Mouse (Mus musculus) hindbrain, postnatal 0 days (tissue): Measurements from ENCODE around the gene Usp54. TPM values are rescaled to one million over a fixed set of nuclear protein-coding genes. Genes with fewer than 3 reads are reported as not detected.

Experiments
- ATAC-seq: fragments of 200-750 bp; cut with Nextera tagmentation; 2 replicates; pipeline ENCODE4 v1.8.0; 2017; ENCODE audit warnings: mild to moderate bottlenecking, moderate TSS enrichment, moderate library complexity
- DNase-seq: peaks from one replicate; pipeline ENCODE4 v3.0.0-alpha.2; 2015; ENCODE audit warnings: low spot score
- H3K27ac ChIP-seq: fragments of 300-500 bp; sonication (generic); 2 replicates; pipeline ENCODE4 v1.5.1; 2014; ENCODE audit warnings: mild to moderate bottlenecking
- H3K27me3 ChIP-seq: fragments of 300-500 bp; sonication (generic); 2 replicates; pipeline ENCODE4 v1.6.1; 2014; ENCODE audit warnings: low read length, mixed read lengths; ENCODE audit not compliant: insufficient read depth
- H3K36me3 ChIP-seq: fragments of 300-500 bp; sonication (generic); 2 replicates; pipeline ENCODE4 v1.6.1; 2014; ENCODE audit warnings: low read length, mixed read lengths; ENCODE audit not compliant: insufficient read depth
- H3K4me1 ChIP-seq: fragments of 300-500 bp; sonication (generic); 2 replicates; pipeline ENCODE4 v1.6.1; 2014; ENCODE audit warnings: antibody characterized with exemption, low read length, mixed read lengths; ENCODE audit not compliant: insufficient read depth
- H3K4me2 ChIP-seq: fragments of 300-500 bp; sonication (generic); 2 replicates; pipeline ENCODE4 v1.6.1; 2014; ENCODE audit warnings: low read depth, mild to moderate bottlenecking, low read length, moderate library complexity, mixed read lengths
- H3K4me3 ChIP-seq: fragments of 300-500 bp; sonication (generic); 2 replicates; pipeline ENCODE4 v1.5.1; 2014; ENCODE audit warnings: low read length
- H3K9ac ChIP-seq: fragments of 300-500 bp; sonication (generic); replicated peaks from 2 replicates; pipeline ENCODE4 v1.6.1; 2014; ENCODE audit warnings: mild to moderate bottlenecking, low read length, moderate library complexity, mixed read lengths
- H3K9me3 ChIP-seq: fragments of 300-500 bp; sonication (generic); 2 replicates; pipeline ENCODE4 v1.6.1; 2016; ENCODE audit warnings: low read length, mixed read lengths
- CTCF ChIP-seq: IDR thresholded peaks from 2 replicates; pipeline ENCODE4 v1.5.1; 2016; ENCODE audit warnings: antibody characterized with exemption, control low read depth, low read depth
- WGBS: fragments of 180-500 bp; shearing (Covaris S2); extraction: QIAGEN DNeasy Blood & Tissue Kit; methylation state at CpG from one replicate; pipeline ENCODE4 v1.1.7; 2014; 5-methylcytosine and 5-hydroxymethylcytosine counted together
- polyA plus RNA-seq: library from polyadenylated mRNA; unstranded; fragments of >200 nt; fragmentation: Nextera tagmentation; extraction: Ambion mirVana; gene quantifications from 2 replicates; pipeline ENCODE4 v1.2.1, GENCODE M21; 2015
- total RNA-seq: library from RNA; depleted of rRNA; stranded (reverse); fragments of >200 nt; gene quantifications from 2 replicates; pipeline ENCODE4 v1.2.3, GENCODE M21; 2014; rRNA removed

Gene Usp54
- 27.5 and 30.2 TPM in 2 replicates for total RNA-seq
- polyA plus RNA-seq = 5.8 and 5.9 TPM in 2 replicates

DNA sequence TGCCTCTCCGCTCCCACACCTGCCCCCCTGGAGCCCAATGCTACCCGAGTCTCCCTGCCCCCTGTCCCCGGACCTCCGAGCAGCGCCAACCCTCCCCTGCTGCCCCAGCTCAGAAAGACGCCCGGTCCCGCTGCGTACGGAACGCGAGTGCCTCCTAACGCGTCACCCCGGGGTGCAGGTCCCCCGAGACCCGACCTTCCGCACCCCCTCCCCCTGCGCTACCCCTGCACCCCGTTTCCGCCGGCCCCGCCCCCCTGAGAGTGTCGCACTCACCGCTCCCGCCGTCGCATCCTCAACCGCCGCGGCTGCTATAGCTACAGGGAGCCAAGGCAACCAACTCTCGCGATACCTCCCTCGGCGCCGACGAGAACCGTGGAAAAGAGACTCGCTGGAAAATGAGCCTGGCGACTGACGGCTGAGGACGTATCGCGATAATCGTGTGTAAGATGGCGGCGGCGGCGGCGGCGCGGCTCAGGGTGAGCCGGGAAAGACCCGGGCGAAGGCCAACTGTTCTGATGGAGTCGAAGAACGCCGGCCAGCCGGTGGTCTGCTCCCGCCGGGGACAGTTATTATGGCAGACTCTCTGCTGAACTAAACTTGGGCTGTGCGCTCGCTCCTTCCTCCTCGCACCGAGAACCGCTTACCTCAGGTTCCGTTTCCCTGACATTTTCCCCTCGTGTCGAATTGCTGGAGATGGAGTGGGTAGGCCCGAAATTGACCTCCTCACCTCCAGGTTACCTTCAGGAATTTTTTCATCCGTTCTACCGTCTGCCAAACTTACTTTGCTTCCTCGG lies at the start of gene Usp54:
Gene Usp54 (minus strand): TSS at position 420 of the 794 bp plus-strand sequence.
- ATAC-seq = peak; percentile 97
- no peaks in the 10 kb centered on the region for H3K9me3 ChIP-seq
- no peaks in the 10 kb centered on the region for H3K4me1 ChIP-seq
- WGBS = under 1% methylated on average over 71 of the region's 73 CpGs
- DNase-seq = peak; percentile 98
- no peaks in the 10 kb centered on the region for H3K36me3 ChIP-seq
- peak within 1 kb of the TSS; percentile 95 for H3K27ac ChIP-seq
- H3K27me3 ChIP-seq = no peaks in the 10 kb centered on the region
- peak within 1 kb of the TSS; percentile 87 for H3K9ac ChIP-seq
- no peak for TF ChIP-seq CTCF
- peak within 1 kb of the TSS; percentile 87 for H3K4me3 ChIP-seq
- H3K4me2 ChIP-seq = peak within 1 kb of the TSS; percentile 86

DNA sequence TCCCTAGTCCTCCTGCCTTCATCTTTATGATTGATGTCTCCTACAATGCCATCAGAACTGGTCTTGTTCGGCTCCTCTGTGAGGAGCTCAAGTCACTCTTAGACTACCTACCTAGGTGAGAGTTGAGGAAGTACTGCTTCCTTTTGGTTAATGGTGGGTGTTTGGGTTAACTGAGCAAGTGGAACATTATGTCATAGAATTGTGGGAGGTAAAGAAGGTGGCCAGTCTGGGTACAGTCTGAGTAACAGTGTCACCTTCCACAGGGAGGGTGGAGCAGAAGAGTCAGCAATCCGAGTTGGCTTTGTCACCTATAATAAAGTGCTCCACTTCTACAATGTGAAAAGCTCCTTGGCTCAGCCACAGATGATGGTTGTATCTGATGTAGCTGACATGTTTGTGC lies 48.1 kb upstream of the Usp54 start:
- Histone ChIP-seq H3K4me1 (no peaks in the 10 kb centered on the region), H3K27ac (no peak overlapping the region), H3K36me3 (peaks cover 85% of the 10 kb centered on the region), H3K4me2 (no peak overlapping the region), H3K9me3 (no peaks in the 10 kb centered on the region), H3K27me3 (no peaks in the 10 kb centered on the region), H3K4me3 (no peak overlapping the region), H3K9ac (no peak overlapping the region)
- DNase-seq (no peak), ATAC-seq (no peak)
- WGBS = 95% methylated on average over 2 of the region's 2 CpGs
- no peak for TF ChIP-seq CTCF

DNA sequence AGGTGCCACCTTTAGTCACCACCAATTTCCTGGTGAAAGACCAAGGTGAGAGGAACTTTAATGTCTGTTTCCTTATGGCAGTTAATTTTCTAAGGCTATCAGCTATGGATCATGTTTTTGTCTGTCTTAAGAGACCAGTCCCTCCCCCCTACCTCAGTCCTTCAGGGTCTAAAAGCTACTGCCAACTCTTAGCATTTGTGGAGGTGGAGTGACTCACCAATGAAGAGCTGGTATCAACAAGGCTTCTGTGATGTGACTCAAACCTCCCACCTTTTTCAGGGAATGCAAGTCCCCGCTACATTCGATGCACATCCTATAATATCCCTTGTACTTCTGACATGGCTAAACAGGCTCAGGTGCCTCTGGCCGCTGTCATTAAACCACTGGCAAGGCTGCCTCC lies 45.7 kb upstream of the Usp54 start:
- no peaks in the 10 kb centered on the region for H3K4me1 ChIP-seq
- peaks cover 82% of the 10 kb centered on the region for H3K36me3 ChIP-seq
- no peak for DNase-seq
- no peak overlapping the region for H3K4me3 ChIP-seq
- 98% methylated on average over 3 of the region's 3 CpGs for WGBS
- H3K9me3 ChIP-seq = no peaks in the 10 kb centered on the region
- no peak for TF ChIP-seq CTCF
- ATAC-seq = no peak
- H3K4me2 ChIP-seq = no peak overlapping the region
- H3K27ac ChIP-seq = no peak overlapping the region
- H3K27me3 ChIP-seq = no peaks in the 10 kb centered on the region
- H3K9ac ChIP-seq = 0 out of 2 replicates have a peak overlapping the region, but pooled peaks have one; percentile 1

DNA sequence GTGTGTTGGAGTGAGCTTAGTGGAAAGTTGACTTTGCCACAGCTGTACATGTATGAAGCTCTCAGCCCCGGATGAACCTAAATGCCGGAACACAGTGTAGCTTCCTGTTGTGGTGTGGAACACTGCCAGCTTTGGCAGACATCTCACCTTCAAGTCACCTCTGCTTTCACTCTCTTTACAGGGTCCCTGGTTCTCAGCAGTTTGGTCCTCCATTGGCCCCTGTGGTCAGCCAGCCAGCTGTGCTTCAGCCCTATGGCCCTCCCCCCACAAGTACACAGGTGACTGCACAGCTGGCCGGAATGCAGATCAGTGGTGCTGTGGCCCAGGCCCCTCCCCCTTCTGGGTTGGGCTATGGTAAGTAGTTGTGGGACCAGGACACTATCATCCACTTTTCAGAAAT lies 41.6 kb upstream of the Usp54 start:
- Histone ChIP-seq H3K36me3 (peaks cover 65% of the 10 kb centered on the region), H3K9ac (no peak overlapping the region), H3K9me3 (no peaks in the 10 kb centered on the region), H3K27me3 (no peaks in the 10 kb centered on the region), H3K4me1 (no peaks in the 10 kb centered on the region), H3K4me2 (no peak overlapping the region), H3K4me3 (no peak overlapping the region), H3K27ac (no peak overlapping the region)
- no peak for ATAC-seq
- 61% methylated on average over 3 of the region's 3 CpGs for WGBS
- no peak for TF ChIP-seq CTCF
- no peak for DNase-seq

DNA sequence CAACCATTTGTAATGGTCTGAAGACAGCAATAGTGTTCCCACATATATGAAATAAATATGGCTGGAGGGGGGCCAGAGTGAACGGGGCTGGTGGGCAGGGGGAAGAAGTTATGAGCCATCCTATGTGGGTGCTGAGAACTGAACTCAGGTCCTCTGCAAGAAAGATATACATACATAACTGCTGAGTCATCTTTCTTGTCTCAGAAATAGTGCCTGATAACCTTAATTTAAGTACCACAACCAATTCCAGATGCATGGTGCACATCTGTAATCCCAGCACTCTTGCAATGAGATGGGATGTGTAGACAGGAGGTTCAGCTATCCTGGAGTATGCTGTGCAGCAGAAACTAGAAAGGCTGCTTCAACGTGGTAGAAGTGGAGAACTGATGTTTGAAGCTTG lies 40.9 kb upstream of the Usp54 start:
- 87% methylated on average over 2 of the region's 2 CpGs for WGBS
- Histone ChIP-seq H3K4me2 (no peak overlapping the region), H3K4me1 (no peaks in the 10 kb centered on the region), H3K27ac (no peak overlapping the region), H3K36me3 (peaks cover 65% of the 10 kb centered on the region), H3K4me3 (no peak overlapping the region), H3K27me3 (no peaks in the 10 kb centered on the region), H3K9ac (no peak overlapping the region), H3K9me3 (no peaks in the 10 kb centered on the region)
- TF ChIP-seq CTCF = no peak
- no peak for DNase-seq
- ATAC-seq = no peak

DNA sequence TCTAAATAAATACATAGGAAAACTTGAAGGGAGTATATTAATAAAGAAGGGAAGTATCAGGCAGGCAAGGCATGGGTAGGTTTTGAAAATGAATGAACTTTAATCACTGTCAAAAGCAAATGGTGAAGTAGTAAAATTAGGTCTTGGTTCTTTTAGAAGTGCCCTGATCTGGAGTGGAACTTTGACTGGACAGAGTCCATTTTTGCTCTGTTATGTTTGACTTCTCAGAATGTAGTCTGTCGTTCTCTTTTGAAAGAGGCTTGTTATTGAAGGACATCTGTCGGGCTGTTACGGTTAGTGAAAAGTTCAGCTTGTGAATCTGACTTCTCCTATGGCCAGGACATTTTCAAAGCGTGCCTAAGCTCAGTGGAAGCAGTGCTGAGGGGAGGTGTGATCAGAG lies 37.0 kb upstream of the Usp54 start:
- 93% methylated on average over 4 of the region's 4 CpGs for WGBS
- H3K27me3 ChIP-seq = no peaks in the 10 kb centered on the region
- H3K27ac ChIP-seq = no peak overlapping the region
- peaks cover 43% of the 10 kb centered on the region for H3K36me3 ChIP-seq
- no peak for ATAC-seq
- H3K4me3 ChIP-seq = no peak overlapping the region
- H3K9me3 ChIP-seq = no peaks in the 10 kb centered on the region
- TF ChIP-seq CTCF = no peak
- no peak overlapping the region for H3K4me2 ChIP-seq
- H3K4me1 ChIP-seq = peaks cover 5% of the 10 kb centered on the region; the same call in 1 of the 2 replicates
- DNase-seq = no peak
- H3K9ac ChIP-seq = no peak overlapping the region
